In the genomic region with DNA sequence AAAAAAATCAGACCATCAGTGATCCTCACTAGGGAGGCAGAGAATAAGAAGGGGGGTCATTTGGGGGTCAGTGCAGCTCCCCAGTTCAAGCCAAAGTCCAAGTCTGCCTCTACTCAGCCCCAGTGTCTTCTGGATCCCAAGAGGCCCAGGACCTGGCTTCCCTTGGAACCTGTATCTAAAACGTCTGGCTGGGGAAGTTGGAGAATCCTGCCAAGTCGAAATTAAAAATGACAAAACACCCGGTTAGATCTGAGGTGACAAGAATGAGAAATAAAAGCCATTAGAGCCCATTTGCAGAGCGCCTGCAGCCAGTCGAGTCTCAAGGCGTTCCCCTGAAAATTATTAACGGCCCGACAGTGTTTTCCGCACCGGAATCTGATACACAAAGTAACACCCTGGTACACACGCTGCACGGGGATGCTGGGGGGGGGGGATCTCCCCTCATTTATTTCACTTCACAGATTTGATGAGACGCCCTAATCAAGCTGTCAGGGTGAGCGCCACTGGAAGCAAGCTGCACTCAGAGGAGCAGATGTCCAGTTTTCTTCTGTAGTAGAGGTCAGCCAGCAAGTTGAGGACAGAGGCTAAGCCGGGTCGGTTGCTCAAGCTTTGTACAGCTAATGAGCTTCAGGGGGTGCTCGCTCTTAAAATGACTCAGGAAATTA, we compare ENCODE assay signal across 10 mouse cellular contexts.
DNase-seq lines count a peak whose midpoint lies in the region; ATAC-seq lines count a peak whose summit lies in the region.
"Had no signal": no experiment of that assay in that cellular context is flagged by ENCODE, and none has a peak within 500 bp of the region (broad histone marks: within the 10 kb centered on the region; RNA-seq: fewer than 3 reads in every experiment).

No protein-coding gene starts in this region.

- no peak overlapping the region for H3K9ac ChIP-seq in forebrain, embryonic 11.5 days (ENCODE audit: low read length)
- no peak overlapping the region for H3K9ac ChIP-seq in liver, embryonic 12.5 days
- H3K9ac ChIP-seq: heart, embryonic 13.5 days; liver, embryonic 15.5 days had no signal

- DNase-seq in embryo, embryonic 10.5 days (ENCODE audit: low spot score): peak; percentile 44
- DNase-seq in embryo, embryonic 9.5 days (ENCODE audit: extremely low spot score): no peak
- no peak for DNase-seq in forebrain, embryonic 11.5 days (ENCODE audit: low spot score)
- DNase-seq in heart, postnatal 36 days: peak; percentile 7 to 39
- peak; percentile 47 for DNase-seq in limb, embryonic 10.5 days (ENCODE audit: low spot score)
- DNase-seq in ovary, postnatal 36 days (ENCODE audit: low spot score): no peak
- DNase-seq in left cerebral cortex, adult 8-10 months (ENCODE audit: low spot score in 2 of 2): no peak

- no peaks in the 10 kb centered on the region for H3K9me3 ChIP-seq in forebrain, embryonic 11.5 days (ENCODE audit: control insufficient read depth, low read length)
- H3K9me3 ChIP-seq in limb, embryonic 10.5 days (replicated peaks): no peaks in the 10 kb centered on the region
- no peaks in the 10 kb centered on the region for H3K9me3 ChIP-seq in liver, embryonic 12.5 days (replicated peaks)
- H3K9me3 ChIP-seq: heart, embryonic 13.5 days; liver, embryonic 15.5 days had no signal

- H3K4me2 ChIP-seq in forebrain, embryonic 11.5 days (ENCODE audit: low read depth, low read length, severe bottlenecking): no peak overlapping the region
- no peak overlapping the region for H3K4me2 ChIP-seq in liver, embryonic 12.5 days
- H3K4me2 ChIP-seq: heart, embryonic 13.5 days; liver, embryonic 15.5 days had no signal

- no peaks in the 10 kb centered on the region for H3K27me3 ChIP-seq in forebrain, embryonic 11.5 days (ENCODE audit: control insufficient read depth, insufficient read depth, low read length)
- H3K27me3 ChIP-seq in limb, embryonic 10.5 days (ENCODE audit: low read depth, poor library complexity, severe bottlenecking): 0 out of 2 replicates have a peak, but pooled peaks cover 4% of the 10 kb centered on the region
- peaks cover 18% of the 10 kb centered on the region for H3K27me3 ChIP-seq in liver, embryonic 12.5 days (replicated peaks)
- H3K27me3 ChIP-seq: liver, embryonic 15.5 days had no signal

- 0 out of 2 replicates have a peak overlapping the region, but pooled peaks have one; percentile 28 for H3K27ac ChIP-seq in forebrain, embryonic 11.5 days (ENCODE audit: low read depth, low read length)
- H3K27ac ChIP-seq in limb, embryonic 10.5 days: peak overlapping the region; percentile 87
- no peak overlapping the region for H3K27ac ChIP-seq in liver, embryonic 12.5 days
- H3K27ac ChIP-seq: heart, embryonic 13.5 days; liver, embryonic 15.5 days had no signal

- WGBS in forebrain, embryonic 11.5 days: 47% methylated on average over 17 of the region's 17 CpGs
- 10% methylated on average over 17 of the region's 17 CpGs for WGBS in limb, embryonic 10.5 days
- WGBS in liver, embryonic 12.5 days (ENCODE audit: insufficient replicate concordance): 65% methylated on average over 17 of the region's 17 CpGs

- H3K4me3 ChIP-seq in forebrain, embryonic 11.5 days (ENCODE audit: low read depth, low read length): no peak overlapping the region
- H3K4me3 ChIP-seq in limb, embryonic 10.5 days: peak overlapping the region; percentile 37
- H3K4me3 ChIP-seq in liver, embryonic 12.5 days: no peak overlapping the region
- H3K4me3 ChIP-seq: heart, embryonic 13.5 days; liver, embryonic 15.5 days had no signal

- peaks cover 23% of the 10 kb centered on the region for H3K4me1 ChIP-seq in forebrain, embryonic 11.5 days (replicated peaks; ENCODE audit: control insufficient read depth, insufficient read depth, low read length)
- peaks cover 80% of the 10 kb centered on the region for H3K4me1 ChIP-seq in limb, embryonic 10.5 days
- no peaks in the 10 kb centered on the region for H3K4me1 ChIP-seq in liver, embryonic 12.5 days
- H3K4me1 ChIP-seq: liver, embryonic 15.5 days had no signal

- intact Hi-C loops in heart, postnatal 36 days (cut with DNase I): no loop called here

- no peaks in the 10 kb centered on the region for H3K36me3 ChIP-seq in forebrain, embryonic 11.5 days (ENCODE audit: control insufficient read depth, insufficient read depth, low read length)
- H3K36me3 ChIP-seq in limb, embryonic 10.5 days: peaks cover 4% of the 10 kb centered on the region
- H3K36me3 ChIP-seq in liver, embryonic 12.5 days: no peaks in the 10 kb centered on the region
- H3K36me3 ChIP-seq: heart, embryonic 13.5 days; liver, embryonic 15.5 days had no signal

- ATAC-seq in forebrain, embryonic 11.5 days (replicated peaks; ENCODE audit: low FRiP score): no peak
- ATAC-seq in liver, embryonic 12.5 days: no peak

Comparison
In these comparisons a context has a peak if more than half of its experiments do, and no peak if none do; other contexts are left out.
1. DNase-seq: peak in embryo, embryonic 10.5 days (single experiment), heart, postnatal 36 days (2 of 2) and limb, embryonic 10.5 days (single experiment); none in embryo, embryonic 9.5 days (single experiment), forebrain, embryonic 11.5 days (single experiment), ovary, postnatal 36 days (single experiment) and left cerebral cortex, adult 8-10 months (0 of 2).